Mouse (Mus musculus): ENCODE measurements around the gene Ip6k1.

- no peak for TF ChIP-seq CTCF (conservative IDR thresholded peaks at IDR 0.05; ENCODE audit: low read length)
- TF ChIP-seq POU5F1 (IDR thresholded peaks at IDR 0.05; ENCODE audit: borderline replicate concordance, low read length) = no peak
Measured at GRCm38 (mm10) chr9:107967437-107967836, 34.9 kb upstream of the Ip6k1 start.
